Mouse (Mus musculus) spleen, postnatal 0 days (tissue): ENCODE measurements around the gene Adar. TPM values are rescaled to one million over a fixed set of nuclear protein-coding genes. Genes with fewer than 3 reads are reported as not detected.

Experiments used
- polyA plus RNA-seq: library from polyadenylated mRNA; unstranded; fragments of >200 nt; fragmentation: Nextera tagmentation; extraction: Ambion mirVana; gene quantifications from 2 replicates; pipeline ENCODE4 v1.2.1, GENCODE M21; 2015

The Adar gene
- polyA plus RNA-seq, result 11.0 and 14.2 TPM in 2 replicates

DNA sequence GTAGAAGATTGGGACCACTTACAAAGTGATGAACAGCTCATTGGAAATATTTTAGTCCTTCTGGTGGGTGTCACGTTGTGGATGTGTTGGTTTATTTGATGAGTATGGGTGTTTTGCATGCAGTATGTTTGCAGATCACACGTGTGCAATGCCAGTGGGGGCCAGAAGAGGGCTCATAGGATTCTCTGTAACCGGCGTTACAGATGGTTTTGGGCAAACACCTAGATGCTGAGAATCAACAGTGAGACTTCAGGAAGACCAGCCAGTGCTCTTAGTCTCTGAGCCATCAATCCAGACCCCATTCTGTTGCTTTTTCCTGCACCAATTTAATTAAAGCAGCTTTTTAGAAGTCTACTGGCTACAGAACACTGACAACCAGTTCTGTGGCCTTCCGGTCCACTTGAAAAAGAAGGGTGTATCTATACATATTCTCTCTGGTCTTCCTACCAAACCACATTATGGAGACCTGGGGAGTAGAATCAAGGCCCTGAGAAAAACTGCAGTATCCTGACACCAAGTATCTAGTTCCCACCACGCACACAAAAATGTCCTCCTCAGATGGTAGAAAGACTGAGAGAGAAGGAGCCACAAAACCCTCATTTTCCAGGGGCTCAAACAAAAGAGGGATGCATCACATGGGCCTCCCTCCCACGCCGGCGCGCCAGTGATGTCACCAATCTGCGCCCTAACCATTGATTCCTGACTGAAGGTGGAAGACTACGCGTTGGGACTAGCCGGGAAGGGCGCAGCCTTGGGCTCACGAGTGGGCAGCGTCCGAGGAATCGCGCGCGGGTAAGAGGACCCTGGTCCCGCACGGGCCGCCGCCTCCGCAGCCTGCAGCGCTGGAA lies at the start of gene Adar:
Adar (plus strand) TSS at position 664 of the 848 bp plus-strand sequence.

DNA sequence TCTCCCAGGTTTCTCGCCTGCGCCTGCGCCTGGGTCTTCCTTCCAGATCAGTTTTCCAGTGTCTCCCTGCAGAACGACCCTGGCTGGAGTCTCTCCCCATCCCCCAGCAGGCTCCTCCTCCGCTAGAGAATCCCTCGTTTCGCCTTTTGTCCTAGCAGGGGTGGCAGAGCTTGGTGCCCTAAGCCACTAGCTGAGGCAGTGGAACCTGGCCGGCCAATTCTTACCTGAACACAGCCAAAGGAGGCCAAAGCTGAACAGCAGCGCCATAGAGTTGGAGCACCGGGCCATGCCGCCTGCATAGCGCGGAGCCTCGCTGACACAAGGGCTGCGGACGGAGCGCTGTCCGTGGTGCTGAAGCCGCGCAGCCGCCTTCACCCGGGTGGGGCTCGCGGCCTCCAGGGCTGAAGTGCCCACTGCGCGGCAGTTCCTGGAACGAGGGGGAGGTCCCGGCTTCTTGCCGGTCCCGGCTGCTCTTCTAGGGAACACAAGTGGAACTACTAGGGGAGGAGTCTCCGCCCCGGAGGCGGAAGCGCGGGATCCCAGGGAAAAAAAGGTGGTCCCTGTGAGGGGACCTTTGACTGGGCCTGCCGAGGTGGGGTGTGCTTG lies 49.4 kb downstream of the Adar start, which contains the start of gene Chrnb2:
Chrnb2 (minus strand) TSS at position 514 of the 606 bp plus-strand sequence.

DNA sequence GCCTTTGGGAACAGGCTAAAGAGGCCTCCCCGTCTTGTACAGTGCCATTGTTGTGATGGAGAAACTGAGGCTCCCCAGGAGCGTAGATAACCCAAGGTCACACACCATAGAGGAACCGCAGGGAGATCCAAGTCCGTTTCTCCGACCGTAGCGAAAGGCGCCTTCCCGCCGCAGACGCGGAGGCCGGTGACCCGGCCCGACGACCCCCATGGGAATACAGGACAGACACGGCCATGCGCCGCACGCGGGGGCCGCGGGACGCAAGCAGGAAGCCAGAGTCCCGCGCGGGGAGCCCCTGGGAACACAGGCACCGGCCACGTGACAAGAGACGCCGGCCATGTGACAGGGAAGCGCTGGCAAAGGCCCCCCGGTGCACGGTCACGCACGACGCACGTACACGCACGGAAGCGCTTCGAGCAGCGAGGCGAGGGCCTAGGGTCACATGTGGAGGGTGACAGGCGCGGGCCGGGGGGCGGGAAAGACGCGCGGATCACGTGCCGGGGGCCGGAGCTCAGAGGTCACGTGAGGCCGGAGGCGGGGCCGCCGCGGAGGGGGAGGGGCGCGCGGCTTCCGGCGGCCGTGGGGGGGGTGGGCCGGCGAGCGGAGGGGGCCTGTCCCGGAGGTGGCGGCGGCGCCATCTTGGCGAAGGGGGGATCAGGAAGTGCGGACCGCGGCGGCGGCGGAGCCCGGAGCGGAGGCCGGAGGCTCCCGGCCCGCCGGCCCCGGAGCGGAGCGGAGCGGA lies 58.3 kb downstream of the Adar start, which contains the start of gene Ube2q1:
Ube2q1 (plus strand) TSS at position 649 of the 742 bp plus-strand sequence.

Other genes with a start within 250 kb of the Adar start
- 0.43 and 1.0 TPM in 2 replicates for gene Kcnn3, start 194.9 kb upstream of the Adar start, polyA plus RNA-seq
- gene Chrnb2, start 49.6 kb downstream of the Adar start, polyA plus RNA-seq, result 0.43 and 0.55 TPM in 2 replicates
- 9.1 and 12.2 TPM in 2 replicates for gene Ube2q1, start 58.6 kb downstream of the Adar start, polyA plus RNA-seq
- gene She, start 116.3 kb downstream of the Adar start, polyA plus RNA-seq, result 1.9 and 2.0 TPM in 2 replicates
- 7.7 and 9.1 TPM in 2 replicates for gene Il6ra, start 198.2 kb downstream of the Adar start, polyA plus RNA-seq
- 4.0 and 4.4 TPM in 2 replicates for gene Atp8b2, start 248.5 kb downstream of the Adar start, polyA plus RNA-seq